ENCODE assay signal across 9 mouse cellular contexts in the genomic region with DNA sequence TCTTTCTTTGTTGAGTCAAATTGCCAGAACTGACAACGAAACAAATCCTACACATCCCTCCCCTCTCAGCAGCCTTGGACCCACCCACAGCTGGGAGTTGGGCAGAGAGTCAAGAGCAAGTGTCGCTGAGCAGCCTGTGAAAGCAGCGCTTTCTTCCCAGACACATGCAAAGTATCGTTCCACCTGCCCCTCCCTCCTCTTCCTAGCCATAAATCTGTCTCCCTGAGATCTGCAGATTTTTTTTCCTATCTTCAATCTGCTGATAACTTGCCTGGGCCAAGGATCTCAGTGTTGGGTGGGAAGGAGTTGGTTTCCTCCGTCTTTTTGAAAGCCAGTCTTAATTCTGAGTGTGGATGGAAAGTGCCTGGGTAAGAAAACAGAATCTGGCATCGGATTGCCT.
DNase-seq lines count a peak whose midpoint lies in the region; ATAC-seq and TF ChIP-seq lines count a peak whose summit lies in the region.
"Had no signal": no experiment of that assay in that cellular context is flagged by ENCODE, and none has a peak within 500 bp of the region (broad histone marks: within the 10 kb centered on the region; RNA-seq: fewer than 3 reads in every experiment).

No protein-coding gene starts in this region.

- H3K4me3 ChIP-seq in cerebellum, adult 2 months (replicated peaks; ENCODE audit: insufficient read depth, low read depth, low read length): no peak overlapping the region
- H3K4me3 ChIP-seq in midbrain, embryonic 13.5 days (replicated peaks): no peak overlapping the region
- H3K4me3 ChIP-seq in midbrain, embryonic 10.5 days: no peak overlapping the region
- H3K4me3 ChIP-seq: neural tube, embryonic 12.5 days had no signal

- DNase-seq in cerebellum, postnatal 10 days: peak; percentile 57 to 68
- no peak for DNase-seq in cerebellum, adult 2 months
- DNase-seq in midbrain, embryonic 10.5 days (ENCODE audit: low spot score): no peak
- DNase-seq in layer of hippocampus, postnatal 10 days (ENCODE audit: low spot score in 2 of 2): peak; percentile 53 to 56
- peak; percentile 68 to 70 for DNase-seq in right cerebral cortex, postnatal 36 days (ENCODE audit: low spot score in 2 of 2)
- DNase-seq in gastrocnemius, postnatal 14 days: no peak

- H3K4me2 ChIP-seq in midbrain, embryonic 13.5 days (replicated peaks): no peak overlapping the region
- H3K4me2 ChIP-seq: neural tube, embryonic 12.5 days had no signal

- no peak for TF ChIP-seq POLR2A in cerebellum, adult 2 months (IDR thresholded peaks at IDR 0.05; ENCODE audit: borderline replicate concordance, insufficient read depth, low read length)

- ATAC-seq in midbrain, embryonic 13.5 days: 0 out of 2 replicates have a peak, but pooled peaks have one; percentile 34
- ATAC-seq in megakaryocyte, adult 5-6 weeks (ENCODE audit: poor library complexity, severe bottlenecking): no peak

- 29% methylated on average over 6 of the region's 6 CpGs for WGBS in cerebellum, adult 2 months
- 64% methylated on average over 6 of the region's 6 CpGs for WGBS in midbrain, embryonic 13.5 days
- 84% methylated on average over 6 of the region's 6 CpGs for WGBS in midbrain, embryonic 10.5 days

- no peak overlapping the region for H3K9ac ChIP-seq in midbrain, embryonic 13.5 days (replicated peaks)
- H3K9ac ChIP-seq: neural tube, embryonic 12.5 days had no signal

- TF ChIP-seq CTCF in cerebellum, adult 2 months (IDR thresholded peaks at IDR 0.05; ENCODE audit: borderline replicate concordance, insufficient read depth, low read depth, low read length): no peak

- peaks cover 6% of the 10 kb centered on the region; the same call in 1 of the 2 replicates for H3K36me3 ChIP-seq in midbrain, embryonic 13.5 days
- peaks cover 9% of the 10 kb centered on the region; the same call in 1 of the 2 replicates for H3K36me3 ChIP-seq in midbrain, embryonic 10.5 days
- H3K36me3 ChIP-seq: neural tube, embryonic 12.5 days had no signal

- intact Hi-C loops in gastrocnemius, postnatal 14 days (cut with DNase I; ENCODE audit: low total_unique reads): no loop called here

- no peaks in the 10 kb centered on the region for H3K9me3 ChIP-seq in midbrain, embryonic 13.5 days
- H3K9me3 ChIP-seq in midbrain, embryonic 10.5 days (replicated peaks): no peaks in the 10 kb centered on the region
- H3K9me3 ChIP-seq: neural tube, embryonic 12.5 days had no signal

- H3K4me1 ChIP-seq in cerebellum, adult 2 months (ENCODE audit: control insufficient read depth, insufficient read depth, low read length): no peaks in the 10 kb centered on the region
- H3K4me1 ChIP-seq in midbrain, embryonic 13.5 days (replicated peaks): peaks cover 14% of the 10 kb centered on the region
- H3K4me1 ChIP-seq in midbrain, embryonic 10.5 days: peaks cover 9% of the 10 kb centered on the region

- no peak overlapping the region for H3K27ac ChIP-seq in cerebellum, adult 2 months (ENCODE audit: insufficient read depth, low read length)
- no peak overlapping the region for H3K27ac ChIP-seq in midbrain, embryonic 13.5 days
- no peak overlapping the region for H3K27ac ChIP-seq in midbrain, embryonic 10.5 days (replicated peaks)
- H3K27ac ChIP-seq: neural tube, embryonic 12.5 days had no signal

- no peaks in the 10 kb centered on the region for H3K27me3 ChIP-seq in cerebellum, adult 2 months (ENCODE audit: control insufficient read depth, insufficient read depth, low read length)
- H3K27me3 ChIP-seq in midbrain, embryonic 13.5 days: no peaks in the 10 kb centered on the region
- H3K27me3 ChIP-seq in midbrain, embryonic 10.5 days (ENCODE audit: low read depth, poor library complexity, severe bottlenecking): no peaks in the 10 kb centered on the region
- H3K27me3 ChIP-seq: neural tube, embryonic 12.5 days had no signal

Comparison
In these comparisons a context has a peak if more than half of its experiments do, and no peak if none do; other contexts are left out.
1. DNase-seq: peak in cerebellum, postnatal 10 days (2 of 2), layer of hippocampus, postnatal 10 days (2 of 2) and right cerebral cortex, postnatal 36 days (2 of 2); none in cerebellum, adult 2 months (0 of 2), midbrain, embryonic 10.5 days (single experiment) and gastrocnemius, postnatal 14 days (single experiment).